Mouse (Mus musculus) gonadal fat pad, adult 2 months (tissue): ENCODE results near the gene Efhd2. TPM values are rescaled to one million over a fixed set of nuclear protein-coding genes. Genes with fewer than 3 reads are reported as not detected.

ENCODE experiments used
- DNase-seq: peaks from one replicate; pipeline ENCODE4 v3.0.0-alpha.2; 2012; ENCODE audit warnings: low read depth
- polyA plus RNA-seq: library from polyadenylated mRNA; depleted of rRNA; stranded (reverse); fragments of >200 nt; gene quantifications from 2 replicates; pipeline ENCODE4 v1.2.3, GENCODE M21; 2012

The Efhd2 gene
- polyA plus RNA-seq, 1 experiment: 41.2 TPM

DNA sequence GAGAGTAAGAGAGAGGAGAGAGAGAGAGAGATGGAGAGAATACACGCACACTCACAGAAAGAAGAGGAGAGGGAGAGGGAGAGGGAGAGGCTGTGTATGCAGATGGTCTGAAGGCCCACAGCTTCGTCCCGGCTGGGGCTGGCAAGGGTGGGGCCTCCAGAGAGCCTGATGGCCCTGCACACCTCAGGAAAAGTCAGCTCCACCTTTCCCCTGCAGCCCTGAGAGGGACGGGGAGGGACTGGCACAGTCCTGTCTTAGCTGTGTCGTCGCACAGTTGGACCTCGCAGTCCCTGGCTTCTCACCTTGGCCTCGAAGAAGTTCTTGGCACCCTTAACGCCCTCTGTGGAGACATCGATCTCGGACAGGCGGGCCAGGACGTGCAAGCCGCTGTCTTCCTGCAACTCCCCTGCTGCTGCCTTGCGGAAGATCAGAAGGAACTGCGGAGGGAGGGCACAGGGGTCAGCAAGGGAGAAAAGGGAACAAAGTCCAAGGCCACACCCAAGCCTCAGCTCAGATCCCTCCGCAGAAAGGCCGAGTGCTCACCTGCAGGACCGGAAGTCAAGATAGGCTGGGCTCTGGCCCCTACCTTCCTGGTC lies 14.4 kb downstream of the Efhd2 start:
- DNase-seq: no peak

DNA sequence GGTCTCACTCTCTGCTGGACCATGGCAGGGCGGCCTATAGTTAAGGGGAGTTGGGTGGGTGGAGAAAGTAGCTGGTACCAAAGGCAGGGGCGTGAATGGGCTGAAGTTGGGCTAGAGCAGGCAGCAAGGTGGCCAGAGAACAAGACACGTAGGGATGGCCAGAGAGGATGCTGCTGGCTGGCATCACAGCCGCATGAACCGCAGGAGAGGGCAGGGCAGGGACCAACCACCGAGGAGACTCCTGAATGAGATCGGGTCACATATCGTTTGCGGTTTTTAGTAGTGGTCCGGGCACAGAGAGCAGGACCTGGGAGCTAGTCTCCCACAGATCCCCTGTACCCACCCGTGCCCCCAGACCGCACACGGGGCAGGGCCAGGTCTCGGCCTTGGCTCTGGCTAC lies 15.4 kb downstream of the Efhd2 start:
- DNase-seq: no peak

DNA sequence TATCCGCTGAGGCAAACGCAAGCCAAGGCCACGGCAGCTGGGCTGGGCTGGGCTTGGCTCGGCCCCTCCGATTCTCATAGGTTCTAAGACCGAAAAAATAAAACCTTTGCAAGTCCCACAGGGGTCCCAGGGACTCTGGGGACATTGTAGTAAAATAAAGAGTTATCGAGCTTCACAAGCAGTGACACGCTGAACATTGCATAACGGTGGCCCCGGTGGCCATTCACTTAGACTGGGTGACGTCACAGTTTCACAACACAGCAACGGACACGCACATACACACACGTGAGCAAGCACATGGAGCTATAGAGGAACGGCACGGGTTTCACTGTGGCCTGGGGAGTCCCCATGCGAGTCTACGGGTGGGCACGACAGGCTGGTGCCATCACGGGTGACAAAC lies 16.2 kb downstream of the Efhd2 start:
- no peak for DNase-seq

DNA sequence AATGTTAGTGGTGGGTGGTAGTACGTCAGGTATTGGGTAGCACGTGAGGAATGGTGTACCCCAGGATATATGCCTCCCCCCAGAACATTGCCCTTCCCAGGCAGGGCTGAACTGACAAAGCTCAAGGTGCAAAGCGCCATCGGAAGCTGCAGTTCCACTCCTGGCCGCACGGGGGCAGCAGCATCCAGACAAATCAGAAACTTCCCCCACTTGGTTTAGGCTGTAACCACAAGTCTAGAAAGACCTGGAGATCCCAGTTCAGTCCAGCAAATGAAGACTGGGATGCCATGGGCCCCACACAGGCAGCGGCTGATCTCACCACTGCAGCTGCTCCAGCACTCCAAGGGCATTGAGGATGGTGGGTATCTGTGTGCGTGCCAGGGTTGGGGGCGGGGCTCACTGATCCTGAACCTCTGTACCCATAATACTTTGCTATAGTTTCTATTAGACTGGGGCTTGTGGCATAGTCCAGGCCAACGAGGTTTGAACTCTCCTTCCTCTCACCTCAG lies 17.2 kb downstream of the Efhd2 start:
- DNase-seq: no peak

DNA sequence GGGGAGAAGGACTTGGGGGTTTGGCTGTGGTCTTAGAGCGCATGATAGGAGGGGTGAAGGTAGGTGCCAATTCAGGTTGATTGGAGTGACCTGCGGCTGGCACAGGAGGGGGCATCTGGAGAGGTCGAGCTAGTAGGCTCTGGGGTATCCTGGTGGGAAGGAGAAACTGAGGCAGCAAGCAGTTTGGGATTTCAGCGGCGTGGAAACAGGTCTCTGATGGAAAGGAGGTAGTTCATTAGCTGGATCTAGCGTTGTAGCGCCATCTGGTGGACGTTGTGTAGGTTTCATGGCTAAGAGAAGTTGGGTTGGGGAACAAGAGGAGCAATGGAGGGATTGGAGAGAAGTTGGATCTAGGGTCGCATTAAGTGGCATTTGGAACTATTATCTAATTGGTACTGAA lies 21.3 kb downstream of the Efhd2 start:
- no peak for DNase-seq

DNA sequence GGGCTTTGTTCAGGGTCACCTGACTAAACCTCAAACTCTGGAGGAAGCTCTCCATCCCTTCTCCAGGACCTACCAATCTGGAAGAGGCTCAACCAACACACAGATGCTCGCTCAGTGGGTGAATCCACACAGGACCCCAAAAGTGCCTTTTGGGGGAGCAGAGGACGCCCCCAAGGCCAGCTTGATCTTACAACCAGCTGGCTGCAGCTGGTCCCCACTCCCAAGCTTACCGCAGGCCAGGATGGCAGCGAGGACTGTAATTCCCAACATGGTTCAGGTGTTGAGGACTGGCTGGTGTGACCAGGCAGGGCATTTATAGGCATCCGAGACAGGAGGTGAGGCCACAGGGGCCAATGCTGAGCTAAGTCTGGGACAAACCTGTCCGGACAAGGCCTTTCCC lies 28.7 kb downstream of the Efhd2 start, which contains the start of gene Ctrc:
TSS of gene Ctrc (minus strand) at position 361 of the 400 bp plus-strand sequence.
- no peak for DNase-seq

DNA sequence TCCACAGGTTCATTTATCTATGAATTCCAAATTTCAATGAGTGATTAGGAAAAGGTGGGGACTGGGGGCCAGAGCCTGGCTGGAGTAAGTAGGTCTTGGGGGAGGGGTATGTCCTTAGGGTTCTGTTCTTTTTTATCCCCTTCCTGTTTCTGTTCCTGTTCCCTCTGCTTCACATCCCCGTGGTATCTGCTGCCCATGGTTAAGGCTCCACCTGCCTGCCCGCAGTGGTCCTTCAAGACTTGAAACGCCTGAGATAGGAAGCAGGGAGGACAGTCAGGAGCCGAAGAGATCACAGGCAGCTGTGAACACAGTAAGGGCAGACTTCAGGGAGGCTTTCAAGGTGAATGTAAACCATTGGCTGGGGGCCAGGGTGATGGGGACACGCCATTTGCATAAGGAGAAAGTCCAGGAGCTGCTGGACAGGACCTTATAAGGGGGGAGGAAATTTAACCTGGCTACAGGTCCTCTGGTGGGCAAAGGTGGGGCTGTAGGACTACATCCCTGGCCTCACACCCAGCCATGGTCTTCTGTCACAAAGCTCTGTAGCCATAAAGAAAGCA lies 40.1 kb downstream of the Efhd2 start:
- no peak for DNase-seq

DNA sequence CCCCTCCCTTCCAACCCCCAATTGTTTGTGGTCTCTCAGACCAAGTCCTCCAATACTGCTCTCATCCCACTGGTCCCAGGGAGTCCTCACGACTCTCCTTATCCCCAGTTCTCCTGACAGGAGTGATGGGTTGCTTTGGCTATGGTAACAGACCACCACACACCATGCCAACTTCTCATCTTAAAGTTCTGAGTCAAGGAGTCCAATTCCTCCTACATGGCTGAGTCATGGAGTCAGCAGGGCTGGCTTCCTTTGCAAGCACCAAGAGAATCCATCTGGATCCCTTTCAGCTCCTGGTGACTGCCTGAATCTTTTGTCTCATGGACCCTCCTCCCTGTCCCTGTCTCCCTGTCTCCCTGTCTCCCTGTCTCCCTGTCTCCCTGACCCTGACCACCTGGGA lies 40.8 kb downstream of the Efhd2 start:
- no peak for DNase-seq

- DNase-seq: no peak
Observed at GRCm38 (mm10) chr4:141831361-141831760, 43.4 kb downstream of the Efhd2 start.

DNA sequence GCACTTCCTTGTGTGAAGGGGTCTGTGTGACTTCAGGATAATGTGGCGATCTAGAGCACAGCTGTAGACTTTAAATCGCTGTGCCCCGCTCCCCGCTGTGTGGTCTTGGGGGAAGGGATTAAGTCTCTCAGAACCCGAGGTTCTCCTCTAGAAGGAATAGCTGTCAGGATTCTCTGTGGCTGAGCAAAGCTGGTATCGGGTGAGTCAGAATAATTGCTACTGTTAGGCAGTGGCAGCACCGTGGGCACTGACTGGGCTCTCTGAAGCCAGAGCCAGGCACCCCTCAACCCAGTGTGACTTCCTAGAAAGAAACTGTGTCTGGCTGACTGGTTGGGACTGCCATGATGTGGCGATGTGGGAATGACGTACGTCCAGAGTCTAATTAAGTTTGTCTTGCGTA lies 44.3 kb downstream of the Efhd2 start:
- no peak for DNase-seq

GRCm38 (mm10) chr4:141828177-141828576 lies 46.5 kb downstream of the Efhd2 start:
- no peak for DNase-seq

- no peak for DNase-seq
Observed at GRCm38 (mm10) chr4:141827401-141827800, 47.3 kb downstream of the Efhd2 start.

DNA sequence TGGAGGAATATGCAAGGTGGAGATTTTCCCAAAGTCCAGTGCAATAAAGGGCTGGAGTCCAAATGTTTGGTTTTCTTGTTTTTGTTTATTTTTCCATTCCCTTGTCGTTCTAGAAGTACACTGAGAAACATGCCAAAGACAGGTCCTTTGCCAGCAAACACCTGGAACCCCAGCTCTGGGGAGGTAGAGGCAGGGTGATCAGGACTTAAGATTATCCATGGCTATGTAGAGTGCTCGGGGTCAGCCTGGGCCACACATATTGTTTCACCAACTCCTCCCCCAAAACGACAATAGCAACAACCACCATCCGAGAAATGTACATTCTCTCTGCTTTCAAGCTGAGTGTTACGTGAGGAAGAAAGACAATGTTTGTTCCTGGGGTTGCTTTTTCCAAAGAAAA lies 48.7 kb downstream of the Efhd2 start, which contains the start of gene Cela2a:
TSS of gene Cela2a (minus strand) at position 101 of the 400 bp plus-strand sequence.
- DNase-seq: no peak

GRCm38 (mm10) chr4:141822979-141823378 lies 51.7 kb downstream of the Efhd2 start:
- no peak for DNase-seq

- no peak for DNase-seq
Observed at GRCm38 (mm10) chr4:141822089-141822488, 52.6 kb downstream of the Efhd2 start.

DNA sequence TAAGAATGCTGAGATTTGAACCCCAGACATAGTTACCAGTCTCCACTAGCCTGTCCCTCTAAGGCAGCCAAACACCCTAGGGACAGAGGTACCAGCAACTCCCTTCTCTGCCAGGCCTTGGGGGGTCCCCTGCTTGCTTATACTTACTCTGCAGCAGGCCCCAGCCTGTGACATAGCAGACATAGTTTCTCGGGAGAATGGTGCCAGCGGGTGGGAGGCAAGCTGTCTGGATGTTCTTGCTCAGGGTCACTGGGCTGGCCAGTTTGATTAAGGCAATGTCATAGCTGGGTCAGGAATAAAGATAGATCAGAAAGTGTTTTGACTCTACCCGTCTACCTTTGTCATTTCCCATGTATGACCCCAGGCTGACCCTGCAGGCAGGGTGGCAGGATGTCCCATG lies 53.5 kb downstream of the Efhd2 start:
- no peak for DNase-seq

GRCm38 (mm10) chr4:141819316-141819715 lies 55.4 kb downstream of the Efhd2 start:
- DNase-seq: no peak

DNA sequence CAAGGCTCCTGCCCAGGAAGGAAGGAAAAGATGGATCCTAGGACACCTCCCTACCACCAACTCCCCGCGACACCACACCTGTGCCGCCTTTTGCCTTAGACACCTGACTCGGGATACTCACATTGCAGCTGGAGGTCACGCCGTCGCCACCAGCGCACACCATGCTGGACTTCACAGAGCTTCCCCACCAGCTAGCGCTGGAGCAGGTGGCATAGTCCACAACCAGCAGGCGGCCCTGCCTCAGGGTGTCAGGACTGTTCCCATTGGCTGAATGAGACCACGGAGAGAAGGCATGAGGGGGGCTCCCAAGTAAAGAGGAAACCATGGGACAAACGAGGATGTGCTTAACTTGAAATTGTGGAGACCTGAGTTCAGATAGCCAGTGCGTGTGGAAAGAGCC lies 55.9 kb downstream of the Efhd2 start:
- DNase-seq: no peak

GRCm38 (mm10) chr4:141817706-141818105 lies 57.0 kb downstream of the Efhd2 start:
- DNase-seq: no peak

- DNase-seq: no peak
Observed at GRCm38 (mm10) chr4:141816776-141817655, 57.7 kb downstream of the Efhd2 start.

DNA sequence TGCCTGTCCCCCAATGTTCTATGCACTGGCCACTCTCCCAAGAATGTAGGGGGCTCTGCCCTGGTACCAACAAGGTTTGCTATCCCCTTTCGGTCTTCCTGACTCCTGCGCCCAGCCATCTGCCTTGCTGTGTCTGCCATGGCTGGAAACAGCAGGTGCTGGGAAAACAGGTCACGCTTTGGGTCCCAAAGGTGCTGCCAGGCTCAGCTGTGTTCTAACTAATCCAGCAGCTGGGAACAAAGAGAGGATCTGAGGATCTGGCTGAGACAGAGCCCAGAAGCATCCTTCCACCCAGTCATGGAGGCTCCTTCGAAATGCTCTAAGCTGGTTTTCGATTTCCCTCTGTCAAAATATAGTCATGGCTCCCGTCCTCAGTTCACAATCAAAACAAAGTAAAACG lies 58.5 kb downstream of the Efhd2 start:
- no peak for DNase-seq

DNA sequence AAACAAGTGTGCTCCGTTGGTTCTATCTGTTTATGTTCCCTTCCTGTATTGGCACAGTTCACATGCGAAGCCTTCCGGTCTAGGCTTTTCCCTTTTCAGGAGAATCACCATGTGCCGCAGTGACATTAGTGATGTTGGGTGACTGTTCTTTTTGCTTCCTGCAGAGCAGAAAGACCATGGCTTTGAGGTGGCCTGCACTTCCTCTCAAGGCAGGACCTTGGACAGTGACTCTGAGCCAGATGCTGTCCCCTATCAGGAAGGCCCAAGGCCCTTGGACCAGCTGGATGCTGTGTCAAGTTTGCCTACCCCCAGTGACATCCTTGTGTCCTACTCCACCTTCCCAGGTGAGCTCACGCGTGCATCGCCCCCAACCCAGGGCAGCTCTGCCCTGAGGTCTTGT lies 63.3 kb downstream of the Efhd2 start:
- no peak for DNase-seq

DNA sequence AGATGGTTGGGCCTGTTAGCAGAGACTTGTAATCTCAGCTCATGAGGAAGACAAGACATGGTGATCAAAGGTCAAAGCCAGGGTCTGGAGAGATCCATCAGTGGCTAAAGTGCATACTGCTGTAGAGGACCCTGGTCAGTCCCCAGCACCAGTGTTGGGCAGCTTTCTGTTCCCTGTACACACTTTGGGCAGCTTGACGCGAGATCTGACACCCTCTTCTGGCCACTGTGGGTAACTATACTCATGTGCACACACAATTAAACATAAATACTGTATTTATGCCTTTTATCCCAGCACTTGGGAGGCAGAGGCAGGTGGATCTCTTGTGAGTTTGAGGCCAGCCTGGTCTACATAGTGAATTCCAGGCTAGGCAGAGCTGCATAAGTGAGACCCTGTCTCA lies 63.7 kb downstream of the Efhd2 start:
- no peak for DNase-seq
